Mouse (Mus musculus) lung, postnatal 0 days (tissue): Measurements from ENCODE around the gene Lep.

Source experiments
- CTCF ChIP-seq: IDR thresholded peaks from 2 replicates; pipeline ENCODE4 v1.5.1; 2016; ENCODE audit warnings: antibody characterized with exemption, mild to moderate bottlenecking
- EP300 ChIP-seq: IDR thresholded peaks from 2 replicates; pipeline ENCODE4 v1.6.1; 2016; ENCODE audit warnings: antibody characterized with exemption, mild to moderate bottlenecking, control low read depth

GRCm38 (mm10) chr6:29073462-29074132 lies 13.6 kb downstream of the Lep start:
- TF ChIP-seq CTCF (no peak), EP300 (no peak)
